14 mouse cellular contexts compared by ENCODE assay signal in the genomic region with DNA sequence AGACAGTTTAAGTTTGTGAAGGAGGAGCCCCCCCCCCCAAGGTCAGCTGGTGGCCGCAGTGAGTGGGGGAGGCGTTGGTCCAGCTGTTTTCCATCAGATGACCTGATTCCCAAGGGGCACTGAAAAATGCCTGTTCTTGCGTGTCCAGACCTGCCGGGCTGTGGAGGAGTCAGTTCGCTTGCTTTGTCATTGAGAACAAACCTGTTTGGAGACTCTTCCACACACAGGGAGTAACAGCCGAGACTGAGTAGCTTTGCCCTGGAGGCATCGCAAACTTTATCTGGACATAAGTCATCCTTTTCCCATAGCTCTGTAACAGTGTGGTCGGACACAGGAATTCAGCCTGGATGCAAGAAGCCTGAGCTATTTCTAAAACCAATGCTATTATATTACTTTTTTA. TPM values are rescaled to one million over a fixed set of nuclear protein-coding genes. Genes with fewer than 3 reads are reported as not detected.
DNase-seq lines count a peak whose midpoint lies in the region; ATAC-seq and TF ChIP-seq lines count a peak whose summit lies in the region.
"Had no signal": no experiment of that assay in that cellular context is flagged by ENCODE, and none has a peak within 500 bp of the region (broad histone marks: within the 10 kb centered on the region; RNA-seq: fewer than 3 reads in every experiment).

No protein-coding gene starts in this region.

- no peak overlapping the region for H3ac ChIP-seq in C2C12 (ENCODE audit: control insufficient read depth, insufficient read length, low read depth)

- H3K4me1 ChIP-seq in hindbrain, embryonic 10.5 days (replicated peaks) = peaks cover 27% of the 10 kb centered on the region
- no peaks in the 10 kb centered on the region; the same call in 1 of the 2 replicates for H3K4me1 ChIP-seq in hindbrain, embryonic 14.5 days (replicated peaks; ENCODE audit: control insufficient read depth, insufficient read depth, low read length)
- H3K4me1 ChIP-seq in limb, embryonic 12.5 days (replicated peaks) = peaks cover 20% of the 10 kb centered on the region
- H3K4me1 ChIP-seq in forebrain, embryonic 10.5 days = peaks cover 25% of the 10 kb centered on the region

- peaks cover 37% of the 10 kb centered on the region for H3K27me3 ChIP-seq in hindbrain, embryonic 10.5 days (ENCODE audit: insufficient read depth, poor library complexity, severe bottlenecking)
- H3K27me3 ChIP-seq in hindbrain, embryonic 14.5 days (ENCODE audit: control insufficient read depth, insufficient read depth, low read length) = peaks cover 9% of the 10 kb centered on the region; the same call in 1 of the 2 replicates
- no peaks in the 10 kb centered on the region for H3K27me3 ChIP-seq in C2C12 (ENCODE audit: control insufficient read depth, insufficient read depth, insufficient read length)
- H3K27me3 ChIP-seq in limb, embryonic 12.5 days = peaks cover 26% of the 10 kb centered on the region
- peaks cover 37% of the 10 kb centered on the region for H3K27me3 ChIP-seq in forebrain, embryonic 10.5 days (ENCODE audit: poor library complexity, severe bottlenecking)
- H3K27me3 ChIP-seq: forebrain, embryonic 15.5 days had no signal

- H3K27ac ChIP-seq in hindbrain, embryonic 10.5 days = no peak overlapping the region
- no peak overlapping the region for H3K27ac ChIP-seq in hindbrain, embryonic 14.5 days
- peak overlapping the region; percentile 75 for H3K27ac ChIP-seq in limb, embryonic 12.5 days
- H3K27ac ChIP-seq in forebrain, embryonic 10.5 days = no peak overlapping the region; the same call in 1 of the 2 replicates
- H3K27ac ChIP-seq: forebrain, embryonic 15.5 days; hindbrain, embryonic 12.5 days had no signal

- no peak overlapping the region for H3K4me3 ChIP-seq in hindbrain, embryonic 10.5 days
- H3K4me3 ChIP-seq in hindbrain, embryonic 14.5 days (replicated peaks; ENCODE audit: low read length) = no peak overlapping the region
- no peak overlapping the region for H3K4me3 ChIP-seq in C2C12 (ENCODE audit: insufficient read depth, poor library complexity, severe bottlenecking)
- H3K4me3 ChIP-seq in limb, embryonic 12.5 days (replicated peaks) = no peak overlapping the region
- no peak overlapping the region for H3K4me3 ChIP-seq in forebrain, embryonic 10.5 days
- H3K4me3 ChIP-seq: forebrain, embryonic 15.5 days; hindbrain, embryonic 12.5 days; megakaryocyte, embryonic 14.5 days had no signal

- H3K4me2 ChIP-seq in hindbrain, embryonic 14.5 days (replicated peaks) = no peak overlapping the region
- peak overlapping the region; percentile 35 for H3K4me2 ChIP-seq in limb, embryonic 12.5 days
- H3K4me2 ChIP-seq: forebrain, embryonic 15.5 days; hindbrain, embryonic 12.5 days had no signal

- no peaks in the 10 kb centered on the region for H3K79me3 ChIP-seq in C2C12 (ENCODE audit: low read depth)

- no peak for ATAC-seq in hindbrain, embryonic 14.5 days (ENCODE audit: low FRiP score)
- ATAC-seq in limb, embryonic 12.5 days (ENCODE audit: insufficient number of reproducible peaks, insufficient read depth, low FRiP score, low TSS enrichment, low read depth) = no peak
- ATAC-seq: forebrain, embryonic 15.5 days had no signal

- DNase-seq in hindbrain, embryonic 10.5 days (ENCODE audit: low spot score) = peak; percentile 25
- DNase-seq in hindbrain, embryonic 14.5 days (ENCODE audit: low spot score) = no peak
- DNase-seq in embryo, embryonic 11.5 days (ENCODE audit: low read depth, low spot score) = peak; percentile 35
- DNase-seq in forebrain, embryonic 10.5 days (ENCODE audit: extremely low spot score, low spot score) = no peak
- no peak for DNase-seq in lung, postnatal 4 days
- DNase-seq in cerebellum, postnatal 36 days = no peak
- DNase-seq: cerebellum, adult 9-11 months; heart, adult 11 months had no signal

- H3K79me2 ChIP-seq in C2C12 (ENCODE audit: control insufficient read depth, insufficient read depth) = no peaks in the 10 kb centered on the region

- no peaks in the 10 kb centered on the region for H3K36me3 ChIP-seq in hindbrain, embryonic 10.5 days
- H3K36me3 ChIP-seq in hindbrain, embryonic 14.5 days (replicated peaks; ENCODE audit: control insufficient read depth, insufficient read depth) = no peaks in the 10 kb centered on the region
- H3K36me3 ChIP-seq in C2C12 (ENCODE audit: control insufficient read depth, insufficient read depth) = no peaks in the 10 kb centered on the region
- H3K36me3 ChIP-seq in limb, embryonic 12.5 days = no peaks in the 10 kb centered on the region
- H3K36me3 ChIP-seq in forebrain, embryonic 10.5 days (replicated peaks) = no peaks in the 10 kb centered on the region
- H3K36me3 ChIP-seq: forebrain, embryonic 15.5 days; hindbrain, embryonic 12.5 days had no signal

- WGBS in hindbrain, embryonic 10.5 days = 50% methylated on average over 8 of the region's 8 CpGs
- WGBS in hindbrain, embryonic 14.5 days = 64% methylated on average over 8 of the region's 8 CpGs
- 17% methylated on average over 8 of the region's 8 CpGs for WGBS in limb, embryonic 12.5 days
- WGBS in forebrain, embryonic 10.5 days = 61% methylated on average over 8 of the region's 8 CpGs

- H3K9ac ChIP-seq in hindbrain, embryonic 14.5 days = no peak overlapping the region
- H3K9ac ChIP-seq in limb, embryonic 12.5 days (replicated peaks) = no peak overlapping the region
- H3K9ac ChIP-seq: forebrain, embryonic 15.5 days; hindbrain, embryonic 12.5 days had no signal

- no peaks in the 10 kb centered on the region for H3K9me3 ChIP-seq in hindbrain, embryonic 10.5 days
- H3K9me3 ChIP-seq in hindbrain, embryonic 14.5 days (ENCODE audit: control insufficient read depth, low read length) = no peaks in the 10 kb centered on the region
- no peaks in the 10 kb centered on the region for H3K9me3 ChIP-seq in limb, embryonic 12.5 days
- no peaks in the 10 kb centered on the region for H3K9me3 ChIP-seq in forebrain, embryonic 10.5 days
- H3K9me3 ChIP-seq: forebrain, embryonic 15.5 days; hindbrain, embryonic 12.5 days; megakaryocyte, embryonic 14.5 days had no signal

- TF ChIP-seq CTCF in C2C12 (IDR thresholded peaks at IDR 0.05; ENCODE audit: control insufficient read depth, insufficient read depth, insufficient read length) = no peak

TF ChIP-seq in C2C12, 6 proteins besides CTCF, POLR2A, EP300 and RAD21:
- peak; percentile 30 for TF ChIP-seq MYOD1 (IDR thresholded peaks at IDR 0.05; ENCODE audit: control insufficient read depth, insufficient read length, low read depth)
- TF ChIP-seq MAX (IDR thresholded peaks at IDR 0.05) = no peak
- TF ChIP-seq MYOG (IDR thresholded peaks at IDR 0.05; ENCODE audit: control insufficient read depth, extremely low read depth, insufficient read length) = no peak
- no peak for TF ChIP-seq FOSL1 (IDR thresholded peaks at IDR 0.05; ENCODE audit: insufficient read depth, low read length, poor library complexity, severe bottlenecking)
- no peak for TF ChIP-seq USF1 (IDR thresholded peaks at IDR 0.05; ENCODE audit: low read depth)
- TF ChIP-seq CEBPB (IDR thresholded peaks at IDR 0.05; ENCODE audit: low read depth) = no peak

RNA-seq across cellular contexts. Expression of gene Ankrd35, which starts 4.5 kb away (rescaled TPM):
- 0.10 and 0.16 TPM in 2 replicates for polyA plus RNA-seq in hindbrain, embryonic 10.5 days (2016; fragmentation: Nextera tagmentation; extraction: Ambion mirVana)
- polyA plus RNA-seq in hindbrain, embryonic 14.5 days (2014; fragmentation: Nextera tagmentation; extraction: Ambion mirVana) = 1.7 and 1.8 TPM in 2 replicates
- 0.09 TPM for polyA plus RNA-seq in C2C12 (2012; fragmentation: generic; extraction: Trizol)
- 0.69 and 0.85 TPM in 2 replicates for polyA plus RNA-seq in limb, embryonic 12.5 days (2016; fragmentation: Nextera tagmentation; extraction: Ambion mirVana)
- 0.06 and 0.09 TPM in 2 replicates for polyA plus RNA-seq in forebrain, embryonic 10.5 days (2016; fragmentation: Nextera tagmentation; extraction: Ambion mirVana)

RNA-seq across cellular contexts. Expression of gene Pias3, which starts 21.7 kb away (rescaled TPM):
- 46.2 and 48.3 TPM in 2 replicates for polyA plus RNA-seq in hindbrain, embryonic 10.5 days (2016; fragmentation: Nextera tagmentation; extraction: Ambion mirVana)
- polyA plus RNA-seq in hindbrain, embryonic 14.5 days (2014; fragmentation: Nextera tagmentation; extraction: Ambion mirVana) = 27.5 and 29.3 TPM in 2 replicates
- polyA plus RNA-seq in C2C12 (2012; fragmentation: generic; extraction: Trizol) = 19.2 TPM
- polyA plus RNA-seq in limb, embryonic 12.5 days (2016; fragmentation: Nextera tagmentation; extraction: Ambion mirVana) = 70.2 and 70.8 TPM in 2 replicates
- polyA plus RNA-seq in forebrain, embryonic 10.5 days (2016; fragmentation: Nextera tagmentation; extraction: Ambion mirVana) = 45.2 and 49.6 TPM in 2 replicates

RNA-seq across cellular contexts. Expression of gene Itga10, which starts 29.1 kb away (rescaled TPM):
- 0.31 and 0.35 TPM in 2 replicates for polyA plus RNA-seq in hindbrain, embryonic 10.5 days (2016; fragmentation: Nextera tagmentation; extraction: Ambion mirVana)
- polyA plus RNA-seq in hindbrain, embryonic 14.5 days (2014; fragmentation: Nextera tagmentation; extraction: Ambion mirVana) = 0.86 and 0.99 TPM in 2 replicates
- 1.2 TPM for polyA plus RNA-seq in C2C12 (2012; fragmentation: generic; extraction: Trizol)
- polyA plus RNA-seq in limb, embryonic 12.5 days (2016; fragmentation: Nextera tagmentation; extraction: Ambion mirVana) = 0.76 and 1.5 TPM in 2 replicates
- polyA plus RNA-seq in forebrain, embryonic 10.5 days (2016; fragmentation: Nextera tagmentation; extraction: Ambion mirVana) = 0.43 and 0.51 TPM in 2 replicates

RNA-seq across cellular contexts. Expression of gene Nudt17, which starts 33.9 kb away (rescaled TPM):
- polyA plus RNA-seq in hindbrain, embryonic 10.5 days (2016; fragmentation: Nextera tagmentation; extraction: Ambion mirVana) = 17.1 and 19.4 TPM in 2 replicates
- polyA plus RNA-seq in hindbrain, embryonic 14.5 days (2014; fragmentation: Nextera tagmentation; extraction: Ambion mirVana) = 16.5 and 17.3 TPM in 2 replicates
- polyA plus RNA-seq in C2C12 (2012; fragmentation: generic; extraction: Trizol) = 3.2 TPM
- polyA plus RNA-seq in limb, embryonic 12.5 days (2016; fragmentation: Nextera tagmentation; extraction: Ambion mirVana) = 13.5 and 13.7 TPM in 2 replicates
- polyA plus RNA-seq in forebrain, embryonic 10.5 days (2016; fragmentation: Nextera tagmentation; extraction: Ambion mirVana) = 13.7 and 14.1 TPM in 2 replicates

RNA-seq across cellular contexts. Expression of gene Gm42957, which starts 39.2 kb away (rescaled TPM):
- 0.06 and 0.13 TPM in 2 replicates for polyA plus RNA-seq in hindbrain, embryonic 10.5 days (2016; fragmentation: Nextera tagmentation; extraction: Ambion mirVana)
- 0.07 TPM in 1 of 2 replicates, not detected in the other for polyA plus RNA-seq in hindbrain, embryonic 14.5 days (2014; fragmentation: Nextera tagmentation; extraction: Ambion mirVana)
- 0.01 TPM for polyA plus RNA-seq in C2C12 (2012; fragmentation: generic; extraction: Trizol)
- 0.06 and 0.17 TPM in 2 replicates for polyA plus RNA-seq in limb, embryonic 12.5 days (2016; fragmentation: Nextera tagmentation; extraction: Ambion mirVana)
- polyA plus RNA-seq in forebrain, embryonic 10.5 days (2016; fragmentation: Nextera tagmentation; extraction: Ambion mirVana) = 0.11 and 0.12 TPM in 2 replicates
- polyA plus RNA-seq: neural tube, embryonic 11.5 days had no signal

Comparison
In these comparisons a context has a peak if more than half of its experiments do, and no peak if none do; other contexts are left out.
1. DNase-seq: peak in hindbrain, embryonic 10.5 days (single experiment) and embryo, embryonic 11.5 days (single experiment); none in hindbrain, embryonic 14.5 days (single experiment), forebrain, embryonic 10.5 days (single experiment), lung, postnatal 4 days (0 of 2) and cerebellum, postnatal 36 days (0 of 2).